Mouse (Mus musculus): Measurements from ENCODE around the gene Doxl2.
A peak's percentile ranks its signal among the peaks of the same experiment; 100 is the strongest.
"Not testable (repeated sequence)": the region's sequence is repeated elsewhere in the genome, so short reads cannot be mapped to it uniquely, and the experiment has no call there.

The Doxl2 gene

DNA sequence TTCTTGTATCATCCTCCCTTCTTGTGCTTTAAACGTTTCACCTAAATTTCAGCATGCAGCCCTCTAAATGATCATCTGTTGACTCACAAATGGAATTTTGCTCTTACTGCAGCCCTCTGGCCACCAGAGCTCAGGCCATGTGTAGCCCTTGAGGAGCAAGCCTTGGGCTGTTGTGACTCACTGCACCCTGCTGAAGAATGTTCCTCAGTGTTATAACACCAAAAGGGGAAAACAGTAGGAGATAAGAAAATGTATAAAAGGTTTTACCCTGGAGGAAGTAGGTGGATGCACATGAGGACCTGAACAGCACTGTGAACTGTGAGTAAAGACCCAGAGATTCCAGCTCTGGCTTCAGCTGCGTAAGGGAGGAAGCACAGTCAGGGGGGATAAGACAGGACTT, at the start of gene Doxl2:
TSS of gene Doxl2 (plus strand) at position 301 of the 400 bp plus-strand sequence.
- DNase-seq (ENCODE audit: low spot score), result no peak

DNA sequence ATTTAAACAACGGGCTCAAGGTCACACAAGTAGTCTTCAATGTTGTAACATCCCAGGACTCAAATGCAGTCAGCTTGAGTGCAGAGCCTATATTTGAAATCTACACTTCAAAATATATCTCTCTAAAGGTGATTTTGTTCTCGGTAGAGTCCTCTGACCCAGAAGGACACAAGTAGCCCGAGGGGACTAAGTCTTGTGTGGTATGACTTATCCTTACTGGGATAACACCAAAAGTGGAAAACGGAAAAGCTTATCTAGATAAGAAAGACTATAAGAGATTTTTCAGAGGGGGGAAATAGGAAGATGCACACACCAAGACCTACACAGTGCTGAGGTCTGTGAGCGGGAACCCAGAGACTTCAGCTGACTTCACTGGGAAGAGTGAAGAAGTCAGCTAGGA, 45.2 kb upstream of the Doxl2 start, which contains the start of gene 1600015I10Rik:
TSS of gene 1600015I10Rik (plus strand) at position 301 of the 400 bp plus-strand sequence.
- DNase-seq (ENCODE audit: low spot score), result no peak

DNA sequence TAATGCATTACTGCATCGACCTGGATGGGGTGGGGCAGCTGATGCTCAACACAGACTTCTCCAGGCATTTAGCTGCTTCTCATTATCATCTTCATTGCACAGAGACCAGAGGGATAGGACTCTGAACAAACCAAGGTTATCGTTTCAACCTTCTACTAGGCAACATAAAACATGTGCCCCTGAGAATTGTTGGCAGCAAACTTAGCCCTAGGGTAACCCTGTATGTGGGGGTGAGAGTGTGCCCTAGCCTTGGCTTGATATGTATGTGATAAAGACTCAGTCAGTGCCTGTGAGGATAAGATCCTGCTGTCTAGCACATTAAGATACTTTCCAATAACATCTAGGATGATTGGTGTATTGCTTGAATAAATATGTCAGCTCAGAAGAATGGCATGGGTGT, 25.2 kb upstream of the Doxl2 start:
- DNase-seq (ENCODE audit: low spot score), result no peak

DNA sequence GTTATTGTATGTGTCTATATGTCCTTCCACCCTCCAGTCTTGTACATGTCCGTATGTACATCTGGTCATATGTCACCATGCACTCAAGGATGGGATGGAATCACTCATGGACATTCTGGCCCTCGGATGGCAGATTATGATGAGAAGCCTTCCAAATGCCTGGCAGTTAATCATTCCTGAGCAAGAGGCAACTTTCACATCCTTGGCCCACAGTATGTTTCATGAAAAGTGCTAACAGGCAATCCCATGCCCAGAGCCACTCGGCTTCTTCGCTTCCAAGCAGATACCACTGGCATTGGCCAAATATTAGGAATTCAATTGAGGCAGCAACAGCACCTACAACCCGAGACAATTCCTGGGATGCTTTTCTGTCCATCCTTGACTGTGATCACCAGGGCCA, 24.1 kb upstream of the Doxl2 start:
- no peak for DNase-seq (ENCODE audit: low spot score)

DNA sequence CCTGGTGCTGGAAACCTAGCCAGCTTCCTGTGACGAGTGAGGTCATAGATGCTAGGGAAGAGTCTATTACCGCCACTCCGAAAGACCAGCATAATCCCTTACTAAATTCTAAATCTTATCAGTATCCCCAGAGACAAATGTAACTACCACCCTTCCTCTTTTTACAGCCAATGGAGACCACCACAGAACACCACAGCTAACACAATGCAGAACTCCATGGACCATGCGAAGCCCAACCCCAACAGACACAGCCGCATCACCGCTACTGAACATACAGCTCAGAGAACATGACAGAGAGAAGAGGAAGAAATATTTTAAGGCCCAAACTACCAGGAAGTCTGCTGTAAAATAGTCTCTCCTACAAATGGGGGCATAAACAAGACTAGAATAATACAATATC, 23.1 kb upstream of the Doxl2 start:
- no peak for DNase-seq (ENCODE audit: low spot score)

DNA sequence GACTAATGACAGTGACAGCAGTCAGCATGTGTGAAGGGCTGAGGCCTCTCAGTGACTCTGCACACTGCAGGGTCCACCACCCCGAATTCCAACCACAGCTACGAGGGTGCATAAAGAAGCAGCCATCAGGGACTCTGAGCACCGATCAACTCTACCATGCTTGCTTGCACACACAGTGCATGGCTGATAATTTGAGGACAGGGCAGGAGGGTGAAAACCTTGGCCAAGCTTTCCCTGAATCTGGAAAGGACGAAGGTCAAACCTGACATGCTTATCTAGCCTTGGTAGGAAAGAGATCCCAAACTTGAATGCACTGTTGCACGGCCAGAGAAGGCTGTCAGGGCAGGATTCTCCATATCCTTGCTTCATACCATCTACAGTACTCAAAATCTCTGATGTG, 21.5 kb upstream of the Doxl2 start:
- no peak for DNase-seq (ENCODE audit: low spot score)

DNA sequence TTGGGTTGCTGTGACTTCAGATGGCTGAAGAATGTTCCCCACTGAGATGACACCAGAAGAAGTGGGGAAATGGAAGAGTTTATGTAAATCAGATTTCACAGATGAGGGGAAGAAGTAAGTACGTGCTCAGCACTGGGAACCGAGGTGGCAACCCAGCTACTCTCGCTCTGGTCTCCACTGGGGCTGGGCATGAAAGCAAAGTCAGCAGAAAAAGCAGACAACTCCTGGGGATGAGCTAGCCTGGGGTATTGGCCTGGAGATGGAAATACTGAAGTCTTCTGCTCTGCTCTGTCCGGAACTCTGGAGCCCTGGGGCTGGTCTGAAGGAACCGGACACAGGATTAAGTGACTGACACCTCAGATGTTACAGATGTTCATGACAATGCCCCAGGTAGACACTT, 20.6 kb upstream of the Doxl2 start:
- DNase-seq (ENCODE audit: low spot score), result no peak

DNA sequence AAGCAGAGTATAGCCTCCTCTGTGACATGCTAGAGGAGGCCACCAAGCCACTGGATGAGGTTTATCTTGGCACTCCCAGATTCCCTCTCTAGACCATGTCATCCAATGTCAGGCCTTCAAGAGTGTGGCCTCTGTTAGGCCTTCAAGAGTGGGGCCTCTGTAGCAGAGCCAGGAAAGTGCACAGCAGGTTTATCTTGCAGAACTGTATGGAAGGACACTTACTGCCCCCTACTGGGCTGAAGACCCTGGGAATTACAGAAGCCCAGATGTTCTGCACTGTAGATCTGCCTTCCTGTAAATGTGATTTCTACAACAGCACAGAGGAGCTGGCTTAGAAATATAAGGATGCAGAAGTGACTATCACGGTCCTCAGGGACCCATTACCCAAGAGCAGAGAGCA, 19.8 kb upstream of the Doxl2 start:
- peak; percentile 57 for DNase-seq (ENCODE audit: low spot score)

DNA sequence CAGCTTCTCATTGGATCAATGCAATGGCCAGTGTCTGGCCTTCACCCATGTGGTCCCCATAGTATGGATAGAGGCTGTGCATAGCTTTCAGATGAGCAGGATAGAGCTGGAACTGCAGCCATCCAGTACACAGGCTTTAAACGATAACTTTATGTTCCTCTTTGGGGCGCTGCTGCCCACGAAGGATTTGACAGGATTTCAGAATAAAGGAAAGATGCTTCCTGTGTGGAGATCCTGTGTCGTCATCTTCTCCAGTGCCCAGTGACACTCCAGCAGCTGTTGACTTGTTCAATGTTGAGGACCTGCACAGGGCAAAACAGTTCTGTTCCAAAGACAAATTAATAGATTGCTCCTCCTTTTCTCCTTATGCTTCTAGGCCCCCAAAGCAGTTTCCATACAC, 18.0 kb upstream of the Doxl2 start:
- no peak for DNase-seq (ENCODE audit: low spot score)

DNA sequence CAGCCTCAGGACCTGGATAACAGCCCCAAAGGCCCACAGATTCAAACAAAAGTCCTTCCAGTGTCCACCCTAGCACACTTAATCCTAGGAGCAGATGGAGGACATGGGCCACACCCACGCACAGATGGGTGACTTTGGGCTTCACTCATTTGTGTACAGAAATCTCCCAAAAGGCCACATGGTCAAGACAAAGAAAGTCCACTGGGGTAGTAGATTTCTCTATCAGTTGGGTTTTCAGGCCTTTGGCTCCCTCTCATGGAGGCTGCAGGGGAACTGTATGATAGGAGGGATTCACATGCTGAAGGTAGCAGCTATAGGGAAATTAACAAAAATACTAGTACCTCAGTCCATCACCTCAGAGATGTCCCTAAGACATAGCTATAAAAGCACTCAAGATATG, 16.7 kb upstream of the Doxl2 start:
- peak; percentile 28 for DNase-seq (ENCODE audit: low spot score)

DNA sequence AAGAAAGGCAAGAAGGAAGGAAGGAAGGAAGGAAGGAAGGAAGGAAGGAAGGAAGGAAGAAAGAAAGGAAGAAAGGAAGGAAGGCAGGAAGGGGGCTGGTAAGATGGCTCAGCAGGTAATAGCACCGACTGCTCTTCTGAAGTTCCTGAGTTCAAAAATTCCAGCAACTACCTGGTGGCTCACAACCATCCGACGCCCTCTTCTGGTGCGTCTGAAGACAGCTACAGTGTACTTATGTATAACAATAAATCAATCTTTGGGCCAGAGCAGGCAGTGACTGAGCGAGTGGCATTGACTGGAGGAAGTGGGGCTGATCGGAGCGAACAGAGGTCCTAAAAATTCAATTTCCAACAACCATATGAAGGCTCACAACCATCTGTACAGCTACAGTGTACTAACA, 15.6 kb upstream of the Doxl2 start:
- DNase-seq (ENCODE audit: low spot score), result not testable (repeated sequence)

DNA sequence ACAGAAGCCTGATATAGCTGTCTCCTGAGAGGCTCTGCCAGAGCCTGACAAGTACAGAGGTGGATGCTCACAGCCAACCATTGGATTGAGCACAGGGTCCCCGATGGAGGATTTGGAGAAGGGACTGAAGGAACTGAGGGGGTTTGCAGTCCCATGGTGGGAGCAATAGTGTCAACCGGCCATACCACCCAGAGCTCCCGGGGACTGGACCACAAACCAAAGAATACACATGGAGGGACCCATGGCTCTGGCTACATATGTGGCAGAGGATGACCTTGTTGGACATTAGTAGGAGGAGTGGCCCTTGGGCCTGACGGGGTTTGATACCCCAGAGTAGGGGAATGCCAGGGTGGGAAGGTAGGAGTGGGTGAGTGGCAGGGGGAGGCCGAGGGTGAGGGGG, 8.1 kb upstream of the Doxl2 start:
- DNase-seq (ENCODE audit: low spot score), result not testable (repeated sequence)

DNA sequence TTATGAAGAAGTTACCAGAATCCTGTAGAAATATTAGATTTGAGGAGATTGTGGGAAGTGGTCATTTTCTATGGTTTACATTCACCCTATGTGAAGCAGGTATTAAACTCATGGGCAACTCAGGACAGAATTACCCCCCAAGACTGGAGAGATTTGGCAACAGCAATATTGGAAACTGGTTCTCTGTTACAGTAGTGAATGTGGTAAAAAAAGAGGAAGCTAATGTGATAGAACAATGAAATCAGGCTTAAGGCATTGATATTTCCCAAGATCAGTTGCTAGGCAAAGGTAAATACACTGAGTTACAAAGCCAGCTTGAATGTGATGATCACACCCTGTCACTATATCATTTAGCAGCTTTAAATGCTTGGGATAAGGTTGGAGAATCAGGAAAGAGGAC, 6.9 kb upstream of the Doxl2 start:
- DNase-seq (ENCODE audit: low spot score), result no peak

DNA sequence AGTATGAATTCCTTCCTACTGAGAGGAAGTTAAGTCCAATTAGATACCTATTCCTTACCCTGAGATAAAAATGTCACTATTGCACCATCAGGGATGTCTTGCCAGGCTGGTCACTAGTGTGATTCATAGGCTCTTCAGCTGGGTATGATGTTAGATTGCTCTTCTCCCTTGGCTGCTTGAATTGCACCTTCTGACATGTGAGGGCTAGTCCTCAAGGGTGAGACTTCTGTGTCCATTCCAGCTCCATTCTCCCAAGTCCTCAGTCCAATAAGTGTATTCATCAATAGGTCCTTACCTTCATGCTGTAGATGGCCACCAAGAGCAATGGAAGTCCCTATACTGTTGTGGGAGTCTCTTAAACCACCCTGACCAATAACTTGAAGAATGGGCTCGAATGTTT, 4.9 kb downstream of the Doxl2 start:
- no peak for DNase-seq (ENCODE audit: low spot score)

DNA sequence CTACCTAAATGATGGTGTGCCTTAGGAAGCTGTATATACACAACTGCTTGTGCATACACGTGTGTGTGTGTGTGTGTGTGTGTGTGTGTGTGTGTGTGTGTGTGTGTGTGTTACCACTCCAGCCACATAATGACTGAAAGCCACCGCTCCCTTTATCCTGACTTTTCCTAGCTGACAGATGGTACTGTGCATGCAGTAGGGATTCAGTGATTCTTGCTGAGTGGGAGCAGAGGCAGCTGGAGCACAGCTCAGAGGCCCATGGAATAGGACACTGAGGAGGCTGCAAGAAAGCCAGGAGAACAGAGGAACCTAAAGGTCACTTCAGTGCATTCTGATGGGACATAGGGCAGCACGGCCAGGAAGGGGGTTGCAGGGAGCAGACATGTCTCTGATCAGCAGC, 7.5 kb downstream of the Doxl2 start:
- no peak for DNase-seq (ENCODE audit: low spot score)

DNA sequence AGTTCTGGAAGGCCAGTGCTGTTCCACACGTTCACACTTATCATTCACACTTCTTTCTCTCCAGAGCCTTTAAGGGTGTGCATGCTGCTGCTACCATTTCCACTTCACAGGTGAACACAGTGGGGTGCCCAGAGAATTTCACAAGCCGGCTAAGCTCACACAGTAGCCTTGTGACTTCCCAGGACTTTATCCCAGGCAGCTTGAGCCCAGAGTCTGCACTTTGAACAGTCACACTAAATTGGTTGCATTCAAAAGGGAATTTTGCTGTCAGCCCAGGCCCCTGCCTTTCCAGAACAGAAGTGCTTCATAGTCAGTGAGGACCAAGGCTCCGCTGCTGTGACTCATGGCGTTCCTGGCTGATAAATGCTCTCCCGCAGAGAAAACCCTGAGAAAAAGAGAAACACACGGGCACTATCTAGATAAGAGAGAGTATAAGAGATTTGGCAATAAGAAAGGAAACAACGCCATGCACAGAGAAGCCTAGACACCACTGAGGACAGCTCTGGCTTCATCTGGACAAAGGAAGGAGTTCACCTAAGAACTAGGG, 11.8 kb downstream of the Doxl2 start, which contains the start of gene Svs1:
TSS of gene Svs1 (plus strand) at position 418 of the 547 bp plus-strand sequence.
- DNase-seq (ENCODE audit: low spot score), result no peak

DNA sequence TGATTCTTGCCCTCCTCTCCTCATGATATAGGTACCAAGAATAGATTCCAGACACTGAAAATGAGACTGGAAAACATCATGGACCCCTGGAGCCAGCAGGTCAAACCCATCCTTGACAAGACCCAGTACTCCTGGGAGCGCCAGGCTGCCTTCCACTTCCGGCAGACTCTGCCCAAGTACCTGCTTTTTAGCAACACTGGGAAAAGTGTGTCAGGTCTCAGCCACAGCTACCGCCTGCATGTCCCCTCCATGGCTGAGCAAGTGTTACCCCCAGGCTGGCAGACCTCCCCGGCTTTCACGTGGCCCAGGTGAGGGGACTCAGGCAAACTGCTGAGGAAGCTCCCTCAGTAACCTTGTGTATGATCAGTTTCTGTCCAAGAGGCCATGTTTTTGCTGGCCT, 15.2 kb downstream of the Doxl2 start:
- no peak for DNase-seq (ENCODE audit: low spot score)

DNA sequence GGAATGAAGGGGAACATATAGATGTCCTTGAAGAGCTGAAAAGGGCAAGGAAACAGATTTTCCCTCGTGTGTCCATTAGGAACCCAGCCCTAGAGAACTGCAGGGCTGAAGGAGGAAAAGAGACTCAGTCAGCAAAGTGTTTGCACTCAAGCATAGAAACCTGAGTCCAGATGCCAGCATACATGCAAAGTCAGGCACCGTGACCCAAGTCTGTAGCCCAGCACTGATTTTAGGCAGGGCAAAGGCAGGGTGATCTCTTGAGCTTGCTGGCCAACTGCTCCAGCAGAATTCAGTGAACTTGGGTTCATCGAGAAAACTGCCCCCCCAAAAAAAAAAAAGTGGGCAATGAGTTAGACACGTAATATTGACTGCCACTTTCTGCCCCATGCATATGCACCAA, 17.2 kb downstream of the Doxl2 start:
- no peak for DNase-seq (ENCODE audit: low spot score)

DNA sequence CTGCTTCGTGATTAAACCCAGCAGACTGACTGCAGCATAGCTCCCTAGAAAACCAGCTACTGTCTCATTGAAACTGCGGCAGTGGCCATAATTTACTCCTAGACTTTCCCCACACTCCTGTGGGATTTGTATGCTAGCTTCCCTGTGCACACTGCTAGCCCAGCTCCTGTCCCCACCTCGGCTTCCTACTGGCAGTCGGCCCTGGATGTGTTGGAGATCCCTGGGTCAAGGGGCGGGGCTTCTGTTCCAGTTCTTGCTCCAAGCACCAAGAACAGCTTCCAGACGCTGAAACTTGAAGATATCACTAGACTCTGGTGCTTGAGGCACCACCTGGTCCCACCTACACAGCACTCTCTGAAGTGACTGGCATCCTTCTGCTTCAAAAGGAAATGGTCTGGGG, 23.4 kb downstream of the Doxl2 start:
- no peak for DNase-seq (ENCODE audit: low spot score)

DNA sequence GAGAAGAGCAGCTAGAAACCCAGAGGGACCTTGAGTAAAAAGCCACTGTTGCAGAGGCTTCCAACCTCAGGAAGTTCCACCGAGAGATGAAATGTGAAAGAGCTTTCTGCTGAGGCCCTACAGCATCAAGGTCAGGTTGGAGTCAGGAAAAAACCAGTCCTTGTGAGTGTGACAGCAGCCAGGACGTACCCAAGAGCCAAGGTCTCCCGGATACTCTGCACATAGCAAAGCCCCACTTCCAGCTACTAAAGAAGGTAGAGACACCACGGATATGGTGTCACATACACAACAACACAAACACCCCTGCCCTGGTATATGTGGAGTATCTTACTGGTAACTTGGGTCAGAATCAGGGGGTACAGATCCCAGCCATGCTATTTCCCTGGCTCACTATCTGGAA, 24.0 kb downstream of the Doxl2 start:
- no peak for DNase-seq (ENCODE audit: low spot score)

DNA sequence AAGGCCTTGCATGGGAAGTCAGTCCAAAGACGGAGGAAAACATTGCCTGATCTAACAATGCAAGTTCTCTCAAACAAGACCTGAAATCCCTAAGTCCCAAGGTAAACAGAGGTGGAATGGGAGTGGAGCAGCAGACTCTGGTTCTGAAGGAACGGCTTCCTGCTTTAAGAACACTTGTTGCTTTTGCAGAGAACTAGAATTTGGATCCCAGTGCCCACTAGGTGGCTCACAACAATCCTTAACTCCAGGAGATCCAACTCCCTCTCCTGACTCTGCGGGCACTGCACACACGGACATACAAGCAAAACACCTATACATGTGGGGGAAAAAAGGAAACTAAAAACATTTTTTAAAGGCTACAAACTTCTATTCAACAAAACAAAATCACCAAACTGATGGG, 28.6 kb downstream of the Doxl2 start:
- no peak for DNase-seq (ENCODE audit: low spot score)

DNA sequence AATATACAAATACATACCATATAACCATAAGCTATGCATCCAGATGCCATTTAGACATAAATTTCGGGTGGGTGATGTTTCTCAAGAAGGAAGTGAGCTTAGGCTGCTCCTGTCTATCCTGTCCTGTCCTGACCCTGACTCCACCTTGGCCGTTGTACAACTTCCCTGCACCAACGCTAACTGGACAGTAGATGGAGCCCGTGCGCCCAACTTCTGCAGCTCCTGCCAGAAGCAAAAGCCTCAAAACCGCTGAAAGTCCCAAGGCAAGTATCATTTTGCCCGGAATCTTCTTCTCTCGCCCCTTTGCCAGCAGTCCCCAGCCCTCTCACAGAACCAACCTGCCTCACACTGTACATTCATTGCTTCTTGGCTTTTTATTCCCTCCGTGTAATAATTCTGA, 33.2 kb downstream of the Doxl2 start:
- DNase-seq (ENCODE audit: low spot score), result peak; percentile 55

DNA sequence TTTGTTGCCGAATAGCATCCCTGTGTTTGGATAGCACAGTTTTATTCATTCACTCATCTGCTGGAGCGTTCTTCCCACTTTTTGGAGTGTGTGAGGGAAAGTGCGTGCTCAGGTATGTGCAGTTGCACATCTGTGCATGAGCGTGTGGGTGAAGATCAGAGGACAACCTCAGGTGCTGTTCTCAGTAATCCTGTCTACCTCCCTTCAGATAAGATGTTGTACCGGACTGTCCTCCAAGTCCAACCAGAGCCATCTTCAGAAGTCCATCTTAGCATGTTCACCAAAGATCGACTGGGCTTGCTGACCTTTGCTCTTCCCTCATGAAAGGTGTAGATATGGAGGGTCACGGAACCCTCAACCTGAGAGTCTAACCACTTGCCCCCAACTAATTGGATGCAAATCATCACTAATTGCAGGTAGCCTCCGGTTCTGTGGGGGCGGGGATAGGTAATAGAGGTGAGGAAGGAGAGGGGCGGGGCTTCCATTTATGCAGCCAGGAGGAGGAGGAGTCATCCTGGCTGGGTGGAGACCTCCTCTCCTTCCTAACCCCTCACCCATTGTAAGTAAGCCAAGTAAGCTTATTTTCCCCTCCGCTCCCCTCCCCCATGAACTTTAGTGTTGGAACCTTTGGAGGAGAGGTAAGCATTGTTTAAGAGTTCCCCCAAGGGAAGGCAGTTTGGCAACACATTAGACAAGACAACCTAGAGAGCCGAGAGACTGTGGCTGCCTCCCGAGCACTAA, 33.8 kb downstream of the Doxl2 start:
- no peak for DNase-seq (ENCODE audit: low spot score)

DNA sequence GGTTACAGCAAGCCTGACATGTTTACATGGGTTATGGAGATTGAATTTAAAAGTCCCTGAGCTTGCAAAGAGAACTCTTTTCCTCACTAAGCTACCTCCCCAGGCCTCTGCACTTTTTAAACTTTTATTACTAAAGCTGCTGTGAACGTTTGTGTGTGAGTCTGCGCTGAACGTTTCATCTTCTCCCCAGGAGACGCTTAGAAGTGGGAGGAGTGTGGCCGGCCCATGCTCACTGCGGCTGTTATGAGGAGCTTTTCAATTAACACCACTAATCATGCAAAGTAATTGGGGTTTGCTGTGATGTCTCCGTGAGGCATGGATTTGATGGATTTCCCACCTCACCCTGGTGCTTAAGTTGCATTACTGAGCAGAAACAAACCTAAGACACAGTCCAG, 34.4 kb downstream of the Doxl2 start:
- DNase-seq (ENCODE audit: low spot score), result no peak
